Mouse (Mus musculus) urinary bladder, postnatal 36 days (tissue): Measurements from ENCODE around the gene Pxt1.
A peak's percentile ranks its signal among the peaks of the same experiment; 100 is the strongest.

Experiments
- DNase-seq, 2 experiments: peaks; one replicate each; pipeline ENCODE4 v3.0.0; 2022; ENCODE audit warnings: low spot score in 2 of 2, mixed read lengths in 1 of 2

Pxt1 gene

GRCm38 (mm10) chr17:28947011-28947939 is 3.6 kb upstream of the Pxt1 start:
- no peak for DNase-seq

GRCm38 (mm10) chr17:28944481-28944880 is 841 bp upstream of the Pxt1 start:
- no peak for DNase-seq

- no peak for DNase-seq
These were observed 1.5 kb downstream of the Pxt1 start for GRCm38 (mm10) chr17:28942101-28942500.

- no peak for DNase-seq
These were observed 2.7 kb downstream of the Pxt1 start for GRCm38 (mm10) chr17:28940776-28941555.

- no peak for DNase-seq
These were observed 6.9 kb downstream of the Pxt1 start for GRCm38 (mm10) chr17:28936622-28937345.

- no peak for DNase-seq
These were observed 7.5 kb downstream of the Pxt1 start for GRCm38 (mm10) chr17:28936133-28936532.

- DNase-seq: no peak
These were observed 9.3 kb downstream of the Pxt1 start for GRCm38 (mm10) chr17:28934120-28934916.

- DNase-seq: no peak
These were observed 11.4 kb downstream of the Pxt1 start for GRCm38 (mm10) chr17:28932274-28932673.

GRCm38 (mm10) chr17:28931436-28932211 is 12.0 kb downstream of the Pxt1 start:
- no peak for DNase-seq

- peak; percentile 57 to 88 for DNase-seq
These were observed 13.1 kb downstream of the Pxt1 start for GRCm38 (mm10) chr17:28930392-28931074.

- no peak for DNase-seq
These were observed 14.3 kb downstream of the Pxt1 start for GRCm38 (mm10) chr17:28929369-28929768.

- no peak for DNase-seq
These were observed 15.6 kb downstream of the Pxt1 start for GRCm38 (mm10) chr17:28928004-28928403.

- peak in 1 of 2 experiments; percentile 40 for DNase-seq
These were observed 16.6 kb downstream of the Pxt1 start for GRCm38 (mm10) chr17:28926866-28927635.

- peak; percentile 74 to 76 for DNase-seq
These were observed 17.3 kb downstream of the Pxt1 start for GRCm38 (mm10) chr17:28926380-28926779.

GRCm38 (mm10) chr17:28924957-28925595 is 18.6 kb downstream of the Pxt1 start:
- peak; percentile 30 to 42 for DNase-seq

- no peak for DNase-seq
These were observed 21.5 kb downstream of the Pxt1 start for GRCm38 (mm10) chr17:28922096-28922495.

- DNase-seq: no peak
These were observed 22.6 kb downstream of the Pxt1 start for GRCm38 (mm10) chr17:28921086-28921485.

GRCm38 (mm10) chr17:28916520-28916919 is 27.1 kb downstream of the Pxt1 start:
- no peak for DNase-seq
